Mouse (Mus musculus): ENCODE measurements around the gene Tfr2.

The Tfr2 gene

GRCm38 (mm10) chr5:137569665-137570064 lies at the start of gene Tfr2:
Tfr2 (plus strand) TSS chr5:137569840.
- no peak for DNase-seq (ENCODE audit: low read depth, low spot score)

- no peak for DNase-seq (ENCODE audit: low read depth, low spot score)
Measured at GRCm38 (mm10) chr5:137521861-137522260, 47.8 kb upstream of the Tfr2 start.

GRCm38 (mm10) chr5:137522711-137523110 lies 46.9 kb upstream of the Tfr2 start:
- no peak for DNase-seq (ENCODE audit: low read depth, low spot score)

- DNase-seq (ENCODE audit: low read depth, low spot score), result no peak
Measured at GRCm38 (mm10) chr5:137523396-137524250, 46.0 kb upstream of the Tfr2 start.

GRCm38 (mm10) chr5:137524251-137524515 lies 45.5 kb upstream of the Tfr2 start:
- no peak for DNase-seq (ENCODE audit: low read depth, low spot score)

GRCm38 (mm10) chr5:137524671-137525070 lies 45.0 kb upstream of the Tfr2 start:
- no peak for DNase-seq (ENCODE audit: low read depth, low spot score)

GRCm38 (mm10) chr5:137525511-137525910 lies 44.1 kb upstream of the Tfr2 start:
- DNase-seq (ENCODE audit: low read depth, low spot score), result no peak

GRCm38 (mm10) chr5:137526192-137526936 lies 43.3 kb upstream of the Tfr2 start:
- DNase-seq (ENCODE audit: low read depth, low spot score), result no peak

DNA sequence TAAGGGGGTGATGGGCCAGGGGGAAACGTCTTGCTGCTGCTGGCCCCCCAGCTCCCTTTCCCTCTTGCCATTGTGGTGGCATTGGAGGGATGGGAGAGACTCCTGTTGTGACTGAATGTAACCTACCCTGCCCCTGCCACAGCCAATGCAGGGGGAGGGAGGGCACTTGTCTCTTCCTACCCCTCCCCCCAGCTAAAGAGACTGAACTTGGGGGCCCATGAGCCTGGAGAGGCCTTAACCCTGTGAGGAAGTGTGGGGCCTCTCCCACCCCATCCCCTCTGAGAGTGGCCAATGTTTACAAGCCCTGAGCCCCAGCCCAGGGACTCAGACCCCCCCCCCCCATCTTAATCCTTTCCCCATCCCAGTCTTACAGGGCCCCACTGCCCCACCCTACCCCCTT lies 42.2 kb upstream of the Tfr2 start:
- no peak for DNase-seq (ENCODE audit: low read depth, low spot score)

DNA sequence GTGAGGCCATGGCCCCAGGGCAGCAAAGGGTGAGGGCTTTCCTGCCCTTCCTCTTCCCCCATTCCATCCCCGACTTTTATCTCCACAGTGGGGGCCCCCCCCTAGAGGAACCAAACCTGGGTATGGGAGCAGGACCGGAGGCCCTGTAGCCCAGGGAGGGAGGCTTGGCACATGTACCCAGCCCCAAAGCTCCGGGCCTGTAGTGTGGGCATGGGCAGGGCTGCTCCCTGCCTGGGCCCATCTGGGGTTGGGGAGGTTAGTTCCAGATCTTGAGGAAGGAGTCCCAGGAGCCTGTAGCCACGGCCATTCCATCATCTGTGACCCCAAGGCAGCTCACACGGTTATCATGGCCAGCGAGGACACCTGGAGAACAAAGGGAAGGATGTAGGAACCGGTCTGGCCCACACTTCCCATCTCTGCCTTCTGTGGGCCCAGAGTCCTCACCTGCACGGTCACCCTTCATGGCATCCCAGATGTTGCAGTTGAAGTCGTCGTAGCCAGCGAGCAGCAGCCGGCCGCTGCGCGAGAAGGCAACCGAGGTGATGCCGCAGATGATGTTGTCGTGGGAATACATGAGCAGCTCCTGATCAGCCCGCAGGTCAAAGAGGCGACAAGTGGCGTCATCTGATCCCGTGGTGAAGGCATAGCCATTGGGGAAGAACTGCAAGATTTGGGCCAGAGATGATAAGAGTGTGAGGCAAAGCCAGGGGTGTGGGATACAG lies 41.2 kb upstream of the Tfr2 start:
- no peak for DNase-seq (ENCODE audit: low read depth, low spot score)

GRCm38 (mm10) chr5:137529221-137529995 lies 40.2 kb upstream of the Tfr2 start:
- no peak for DNase-seq (ENCODE audit: low read depth, low spot score)

- DNase-seq (ENCODE audit: low read depth, low spot score), result no peak
Measured at GRCm38 (mm10) chr5:137530075-137530474, 39.6 kb upstream of the Tfr2 start.

DNA sequence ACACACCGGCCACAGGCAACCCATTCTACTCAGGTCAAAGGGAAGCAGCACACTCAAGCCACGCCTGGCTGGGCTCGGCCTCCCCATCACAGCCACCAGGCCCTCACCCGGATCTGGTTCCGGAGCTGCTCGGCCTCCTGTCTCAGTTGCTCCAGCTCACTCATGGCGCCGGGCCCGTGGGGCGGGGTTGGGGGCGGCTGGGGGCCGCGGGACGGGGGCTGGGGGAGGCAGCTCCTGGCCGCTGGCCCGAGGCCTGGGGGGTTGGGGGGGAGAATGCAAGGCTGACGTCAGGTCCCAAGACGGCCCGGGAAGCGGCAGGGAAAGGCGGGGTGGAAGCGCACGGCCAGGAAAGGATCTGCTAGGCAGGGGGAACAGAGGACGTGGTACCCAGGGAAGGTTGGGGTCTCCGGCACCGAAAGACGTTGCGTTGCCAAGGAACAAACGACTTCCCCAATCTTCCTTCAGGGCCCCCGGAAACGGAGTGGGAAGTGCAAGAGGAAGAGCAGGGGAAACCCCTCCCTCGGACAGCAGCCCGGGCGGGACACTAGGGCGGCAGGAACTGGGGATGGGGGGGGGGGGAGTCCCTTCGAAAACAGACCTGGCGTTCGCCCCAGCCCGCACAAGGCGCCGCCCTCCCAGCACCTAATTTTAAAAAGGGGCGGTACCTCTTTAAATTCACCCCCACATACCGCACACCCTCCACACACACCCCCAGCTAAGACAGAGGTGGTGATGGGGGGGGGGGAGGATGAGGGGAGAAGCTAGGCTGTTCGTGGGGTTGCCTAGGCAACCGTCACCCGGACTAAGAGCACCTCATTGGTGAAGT lies 38.8 kb upstream of the Tfr2 start:
- DNase-seq (ENCODE audit: low read depth, low spot score), result peak; percentile 87

DNA sequence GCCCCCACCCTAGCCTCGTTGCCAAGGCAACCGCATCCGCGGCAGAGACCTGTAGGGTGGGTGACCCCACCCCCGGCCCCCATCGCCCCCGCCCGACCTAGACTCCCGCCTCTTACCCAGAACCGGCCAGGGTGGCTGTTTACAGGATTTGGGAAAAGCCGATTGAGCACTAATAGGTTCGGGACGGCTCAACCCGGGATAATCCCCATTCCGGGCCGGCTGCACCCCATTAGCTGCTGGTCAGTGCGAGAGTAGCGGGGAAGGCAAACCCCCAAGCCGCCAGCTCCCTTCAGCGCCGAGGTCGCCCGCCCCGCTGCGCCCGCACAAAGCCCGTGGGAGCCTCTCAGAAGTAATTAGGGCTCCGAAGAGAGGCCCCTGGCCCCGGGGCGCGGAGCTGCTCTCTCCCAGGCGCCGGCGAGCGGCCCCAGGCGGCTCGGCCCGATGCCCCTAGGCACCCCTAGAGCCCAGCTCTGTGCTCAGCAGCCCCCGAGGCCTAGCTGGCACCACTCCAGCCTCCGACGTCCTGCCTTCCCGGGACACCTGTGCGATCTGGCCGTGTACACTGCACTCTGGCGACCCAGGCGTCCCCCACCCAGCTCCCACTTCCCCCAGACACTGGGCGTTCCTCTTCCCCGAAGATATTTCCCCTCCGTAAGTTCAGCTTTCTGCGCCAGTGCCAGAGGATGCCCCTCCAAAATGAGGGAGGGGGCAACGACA lies 38.1 kb upstream of the Tfr2 start:
- no peak for DNase-seq (ENCODE audit: low read depth, low spot score)

DNA sequence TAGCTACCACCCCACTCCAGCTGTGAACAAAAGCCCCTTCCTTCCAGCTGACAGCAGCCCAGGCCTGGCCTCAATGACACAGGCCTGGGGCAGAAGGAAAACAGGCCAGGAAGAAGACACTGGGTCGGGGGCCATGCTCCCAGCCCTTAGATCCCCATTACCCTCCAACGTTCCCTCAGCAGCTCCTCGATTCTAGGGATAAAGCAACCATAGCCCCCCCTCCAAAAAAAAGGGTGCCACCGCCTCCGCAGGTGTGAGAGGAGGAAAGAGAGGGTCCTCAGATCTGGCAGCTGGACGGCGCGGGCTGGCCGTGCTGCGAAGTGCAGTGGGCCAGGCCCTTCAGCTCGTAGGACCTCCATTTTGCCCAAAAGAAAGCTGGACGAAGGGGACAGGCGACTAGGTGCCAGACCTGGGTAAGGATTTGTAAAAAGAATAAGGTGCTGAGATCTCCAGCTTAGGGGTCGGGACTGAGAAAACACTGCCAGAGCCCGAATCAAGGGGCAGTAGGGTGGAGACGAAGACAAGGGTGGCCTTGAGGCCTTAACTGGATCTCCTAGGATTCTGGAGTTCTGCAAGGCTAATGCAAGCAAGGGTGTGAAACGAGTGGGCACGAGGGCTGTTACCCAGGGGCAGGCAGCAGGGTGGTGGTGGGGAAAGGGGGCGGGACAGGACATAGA lies 37.4 kb upstream of the Tfr2 start:
- DNase-seq (ENCODE audit: low read depth, low spot score), result no peak

DNA sequence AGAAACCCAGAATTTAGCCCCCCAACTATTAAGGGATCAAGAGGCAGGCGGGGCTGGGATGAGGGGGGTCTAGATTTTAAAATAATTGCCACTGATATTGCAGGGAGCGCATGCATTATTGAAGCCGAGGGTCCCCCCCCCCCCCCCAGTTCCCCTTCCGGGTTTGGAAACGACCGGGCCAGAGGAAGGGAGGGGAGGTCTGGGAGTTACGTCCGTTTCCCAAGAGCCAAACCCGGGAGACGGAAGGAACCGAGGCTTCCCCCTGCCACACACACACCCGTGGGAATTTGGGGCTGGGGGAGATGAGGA lies 36.9 kb upstream of the Tfr2 start:
- no peak for DNase-seq (ENCODE audit: low read depth, low spot score)

DNA sequence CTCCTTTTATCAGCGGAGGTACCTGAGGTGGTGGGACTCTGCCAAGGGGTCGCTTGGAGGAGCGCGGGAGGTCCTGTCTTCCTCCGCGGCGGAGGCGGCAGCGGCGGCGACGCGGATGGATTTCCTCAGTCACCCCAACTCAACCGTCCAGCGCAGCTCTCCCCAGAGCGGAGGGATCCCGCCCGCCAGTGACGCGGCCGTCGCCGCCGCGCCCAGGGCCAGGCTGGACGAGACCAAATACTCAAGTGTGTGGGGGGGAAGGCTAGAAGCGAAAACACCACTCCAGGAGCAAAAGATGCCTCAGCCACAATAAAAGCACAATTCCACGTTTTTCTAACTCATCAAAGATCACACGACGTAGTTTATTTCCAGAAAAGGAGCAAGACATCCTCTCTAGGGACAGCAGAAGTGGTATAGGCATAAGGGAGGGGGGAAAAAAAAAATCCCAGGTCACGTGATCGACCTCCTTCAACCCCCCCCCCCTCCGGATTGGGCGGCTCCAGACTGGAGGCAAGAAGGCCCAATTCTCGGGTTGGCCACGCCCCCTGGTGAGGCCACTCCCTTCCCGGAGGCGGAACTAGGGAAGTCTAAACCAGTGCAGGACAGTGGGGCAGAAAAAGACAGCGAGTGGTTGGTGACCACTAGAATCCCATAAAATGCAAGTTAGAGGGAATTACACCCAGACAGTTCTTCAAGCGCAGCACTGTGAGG lies 36.4 kb upstream of the Tfr2 start, which contains the start of the genes Epo and Gnb2:
Epo (minus strand) TSS at position 126 of the 711 bp plus-strand sequence.
Gnb2 (minus strand) TSS at position 394 of the 711 bp plus-strand sequence.
- peak; percentile 94 for DNase-seq (ENCODE audit: low read depth, low spot score)

DNA sequence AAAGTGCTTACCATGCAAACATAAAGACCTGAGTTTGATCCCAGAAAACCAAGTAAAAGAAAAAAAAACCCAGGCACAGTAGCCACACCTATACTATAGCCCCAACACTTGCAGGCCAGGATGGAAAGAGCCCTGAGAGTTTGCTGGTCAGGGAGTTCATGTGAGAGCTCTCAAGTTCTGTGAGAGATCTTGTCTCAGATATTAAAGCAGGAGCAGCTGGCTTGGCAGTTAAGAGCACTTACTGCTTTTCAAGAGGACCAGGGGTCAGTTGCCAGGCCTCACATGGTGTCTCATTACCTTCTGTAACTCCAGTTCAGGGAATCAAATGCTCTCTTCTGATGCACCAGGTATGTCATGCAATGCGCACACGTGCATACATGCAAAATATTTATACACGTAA lies 34.9 kb upstream of the Tfr2 start:
- DNase-seq (ENCODE audit: low read depth, low spot score), result no peak

DNA sequence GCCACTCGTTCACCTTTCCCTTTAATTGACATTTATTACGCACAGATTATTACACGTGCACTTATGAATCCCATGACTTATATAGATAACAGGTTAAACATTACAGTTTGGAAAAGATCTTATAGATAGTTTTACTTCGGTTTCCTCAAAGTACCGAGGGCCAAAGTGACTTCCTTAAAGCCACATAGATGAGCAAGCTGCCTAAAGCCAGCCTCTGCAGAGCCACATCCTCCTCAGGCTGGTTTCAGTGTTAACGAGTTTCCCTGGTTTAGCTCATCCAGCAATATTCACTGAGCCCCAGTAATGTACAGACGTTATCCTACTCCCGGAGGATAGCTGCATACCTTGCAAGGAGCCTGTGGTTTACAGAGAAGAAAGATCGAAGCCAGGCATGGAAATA lies 34.3 kb upstream of the Tfr2 start:
- no peak for DNase-seq (ENCODE audit: low read depth, low spot score)
